Mouse (Mus musculus) CH12.LX (cell line): Measurements from ENCODE around the gene Clstn1.

ENCODE experiments used
- BHLHE40 ChIP-seq: IDR thresholded peaks from 2 replicates; pipeline ENCODE4 v1.6.1; 2011; ENCODE audit warnings: mild to moderate bottlenecking, low read depth, low read length, improper control_type of control experiment
- CTCF ChIP-seq, 2 experiments: IDR thresholded peaks in 1 of 2; conservative IDR thresholded peaks in 1 of 2; 2 replicates each; pipeline ENCODE4 v1.5.1; 2011 to 2012; ENCODE audit warnings: low read depth in 2 of 2, low read length in 2 of 2, improper control_type of control experiment in 1 of 2, inconsistent platforms in 1 of 2, mild to moderate bottlenecking in 1 of 2, moderate library complexity in 1 of 2
- HCFC1 ChIP-seq: IDR thresholded peaks from 2 replicates; pipeline ENCODE4 v1.6.1; 2012; ENCODE audit warnings: low read depth, mild to moderate bottlenecking, inconsistent platforms, low read length, improper control_type of control experiment
- MAFK ChIP-seq: IDR thresholded peaks from 2 replicates; pipeline ENCODE4 v1.6.1; 2011; ENCODE audit warnings: low read length, improper control_type of control experiment; ENCODE audit not compliant: insufficient replicate concordance
- MAX ChIP-seq: IDR thresholded peaks from 2 replicates; pipeline ENCODE4 v1.6.1; 2011; ENCODE audit warnings: low read length, improper control_type of control experiment
- MEF2A ChIP-seq: IDR thresholded peaks from 2 replicates; pipeline ENCODE4 v1.6.1; 2014; ENCODE audit warnings: low read depth, mild to moderate bottlenecking, inconsistent platforms, low read length, improper control_type of control experiment, borderline replicate concordance
- NRF1 ChIP-seq: IDR thresholded peaks from 2 replicates; pipeline ENCODE4 v1.6.1; 2014; ENCODE audit warnings: low read depth, mild to moderate bottlenecking, inconsistent platforms, low read length, improper control_type of control experiment, moderate library complexity
- POLR2A ChIP-seq: IDR thresholded peaks from 2 replicates; pipeline ENCODE4 v1.6.1; 2011; ENCODE audit warnings: low read depth, mild to moderate bottlenecking, improper control_type of control experiment, low read length

- TF ChIP-seq NRF1: no peak
- TF ChIP-seq BHLHE40: no peak
- TF ChIP-seq MAX: no peak
- no peak for TF ChIP-seq POLR2A
- no peak for TF ChIP-seq MAFK
- TF ChIP-seq MEF2A: no peak
- TF ChIP-seq HCFC1: no peak
- no peak for TF ChIP-seq CTCF (conservative IDR thresholded peaks at IDR 0.05 in 1 of 2, IDR thresholded peaks at IDR 0.05 in 1 of 2; ENCODE audit: low read depth in 2 of 2, low read length in 2 of 2)
Observed at GRCm38 (mm10) chr4:149567432-149568026, 18.7 kb upstream of the Clstn1 start.
